Mouse (Mus musculus) thymus, adult 2 months (tissue): ENCODE results near the gene Wdr19. TPM values are rescaled to one million over a fixed set of nuclear protein-coding genes. Genes with fewer than 3 reads are reported as not detected.
"Not testable (repeated sequence)": the region's sequence is repeated elsewhere in the genome, so short reads cannot be mapped to it uniquely, and the experiment has no call there.

Experiments used
- DNase-seq: peaks from one replicate; pipeline ENCODE4 v3.0.0; 2021
- H3K27ac ChIP-seq: fragments of 200-500 bp; 2 replicates; pipeline ENCODE4 v1.5.1; 2012; ENCODE audit warnings: low read length, control low read depth; ENCODE audit not compliant: control insufficient read depth, insufficient read depth
- H3K27me3 ChIP-seq: fragments of 200-500 bp; 2 replicates; pipeline ENCODE4 v1.6.1; 2012; ENCODE audit warnings: mild to moderate bottlenecking, low read length, moderate library complexity, mixed read lengths; ENCODE audit not compliant: control insufficient read depth, insufficient read depth
- H3K36me3 ChIP-seq: fragments of 200-500 bp; 2 replicates; pipeline ENCODE4 v1.6.1; 2012; ENCODE audit warnings: mild to moderate bottlenecking, low read length, moderate library complexity; ENCODE audit not compliant: control insufficient read depth, insufficient read depth
- H3K4me1 ChIP-seq: fragments of 200-500 bp; replicated peaks from 2 replicates; pipeline ENCODE4 v1.6.1; 2012; ENCODE audit warnings: low read length; ENCODE audit not compliant: control insufficient read depth, insufficient read depth
- H3K4me3 ChIP-seq: fragments of 200-500 bp; 2 replicates; pipeline ENCODE4 v1.5.1; 2012; ENCODE audit warnings: mild to moderate bottlenecking, low read length, control low read depth, moderate library complexity; ENCODE audit not compliant: control insufficient read depth, insufficient read depth
- CTCF ChIP-seq: fragments of 200-500 bp; IDR thresholded peaks from 2 replicates; pipeline ENCODE4 v1.5.1; 2012; ENCODE audit warnings: mild to moderate bottlenecking, control low read depth, low read length, moderate library complexity, borderline replicate concordance; ENCODE audit not compliant: control insufficient read depth, poor library complexity, insufficient read depth; ENCODE audit errors: extremely low read depth
- POLR2A ChIP-seq: fragments of 200-500 bp; IDR thresholded peaks from 2 replicates; pipeline ENCODE4 v1.6.1; 2012; ENCODE audit warnings: mild to moderate bottlenecking, low read length, control low read depth, moderate library complexity; ENCODE audit not compliant: control insufficient read depth, poor library complexity, insufficient read depth; ENCODE audit errors: extremely low read depth
- WGBS: fragments of 180-500 bp; shearing (Covaris S2); methylation state at CpG from one replicate; pipeline ENCODE4 v1.1.7; 2018; 5-methylcytosine and 5-hydroxymethylcytosine counted together
- polyA plus RNA-seq: library from polyadenylated mRNA; depleted of rRNA; stranded (reverse); fragments of >200 nt; gene quantifications from 2 replicates; pipeline ENCODE4 v1.2.3, GENCODE M21; 2012

Wdr19 gene
- polyA plus RNA-seq, 1 experiment = 2.2 TPM

- no peak overlapping the region for H3K27ac ChIP-seq
- peaks cover 58% of the 10 kb centered on the region for H3K36me3 ChIP-seq
- no peak for DNase-seq
- no peaks in the 10 kb centered on the region for H3K27me3 ChIP-seq
- TF ChIP-seq POLR2A (no peak), CTCF (no peak)
- no peaks in the 10 kb centered on the region for H3K4me1 ChIP-seq
- WGBS = 88% methylated on average over 6 of the region's 6 CpGs
- H3K4me3 ChIP-seq = no peak overlapping the region
These were observed 94.1 kb downstream of the Wdr19 start for GRCm38 (mm10) chr5:65293627-65294026.

GRCm38 (mm10) chr5:65294270-65294669, 94.8 kb downstream of the Wdr19 start:
- TF ChIP-seq CTCF (no peak), POLR2A (no peak)
- no peak overlapping the region for H3K27ac ChIP-seq
- H3K27me3 ChIP-seq = no peaks in the 10 kb centered on the region
- H3K36me3 ChIP-seq = peaks cover 55% of the 10 kb centered on the region
- WGBS = 84% methylated on average over 2 of the region's 2 CpGs
- no peak overlapping the region for H3K4me3 ChIP-seq
- no peaks in the 10 kb centered on the region for H3K4me1 ChIP-seq
- DNase-seq = no peak

DNA sequence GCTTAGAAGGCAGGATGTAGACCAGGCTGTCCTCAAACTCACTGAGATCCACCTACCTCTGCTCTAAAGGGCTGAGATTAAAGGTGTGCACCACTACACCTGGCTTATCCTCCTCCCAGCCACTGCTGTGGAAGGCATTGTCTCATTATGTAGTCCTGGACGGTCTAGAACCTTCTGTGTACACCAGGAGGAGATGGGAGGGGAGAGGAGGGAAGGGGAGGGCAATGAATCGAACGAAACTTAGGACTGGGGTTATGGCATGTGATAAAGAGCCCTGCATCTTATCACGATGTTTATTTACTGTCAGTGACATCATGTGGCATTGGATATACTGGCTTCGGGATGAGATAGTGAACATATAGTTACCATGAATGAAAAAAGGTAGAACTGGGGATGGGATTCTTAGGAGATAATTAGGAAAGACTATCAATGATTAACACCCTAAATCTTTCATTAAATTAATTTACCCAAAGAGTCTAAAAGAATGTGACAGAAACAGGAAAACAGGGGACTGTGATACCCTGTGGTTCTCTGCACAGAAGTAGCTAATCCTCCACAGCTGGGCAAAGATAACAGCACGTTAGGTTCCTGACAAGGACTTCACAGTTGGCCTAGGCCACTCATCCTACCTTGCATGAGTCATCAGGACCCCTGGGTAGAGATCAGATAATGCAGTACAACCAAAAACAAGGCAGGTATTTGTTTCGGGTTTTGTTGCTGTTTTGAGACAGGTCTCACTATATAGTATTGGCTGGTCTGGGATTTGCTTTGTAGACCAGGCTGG, 98.9 kb downstream of the Wdr19 start:
- H3K27ac ChIP-seq = no peak overlapping the region
- H3K27me3 ChIP-seq = no peaks in the 10 kb centered on the region
- DNase-seq = no peak
- peaks cover 46% of the 10 kb centered on the region for H3K36me3 ChIP-seq
- H3K4me1 ChIP-seq = no peaks in the 10 kb centered on the region
- 96% methylated on average over 7 of the region's 7 CpGs for WGBS
- no peak overlapping the region for H3K4me3 ChIP-seq
- no peak for TF ChIP-seq CTCF
- TF ChIP-seq POLR2A = no peak

GRCm38 (mm10) chr5:65299623-65300022, 100.1 kb downstream of the Wdr19 start:
- H3K27ac ChIP-seq, H3K4me3 ChIP-seq, DNase-seq, H3K4me1 ChIP-seq, H3K27me3 ChIP-seq: not testable (repeated sequence)
- peaks cover 35% of the 10 kb centered on the region for H3K36me3 ChIP-seq
- 93% methylated on average over 1 of the region's 1 CpGs for WGBS

DNA sequence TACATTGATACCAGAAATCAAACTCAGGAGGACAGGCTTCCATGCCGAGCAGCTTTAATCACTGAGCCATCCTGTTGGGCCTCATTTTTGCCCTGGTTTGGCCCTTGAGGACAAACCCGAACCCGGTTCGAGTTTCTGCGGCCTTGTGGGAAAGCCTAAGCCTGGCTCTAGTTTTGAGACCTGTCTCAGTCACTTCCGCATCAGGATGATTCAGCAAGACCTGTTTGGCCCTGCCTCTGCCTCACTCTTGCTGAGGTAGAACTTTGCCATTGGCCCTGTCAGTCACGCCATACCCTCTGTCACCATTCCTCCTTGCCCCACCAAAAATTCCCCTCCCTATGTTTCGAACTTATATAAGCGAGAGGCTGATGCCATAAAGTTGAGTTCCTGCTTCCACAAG, 100.6 kb downstream of the Wdr19 start:
- 92% methylated on average over 9 of the region's 9 CpGs for WGBS
- H3K4me3 ChIP-seq = no peak overlapping the region
- no peak for DNase-seq
- H3K4me1 ChIP-seq = no peaks in the 10 kb centered on the region
- H3K27me3 ChIP-seq = no peaks in the 10 kb centered on the region
- no peak overlapping the region for H3K27ac ChIP-seq
- no peak for TF ChIP-seq CTCF
- H3K36me3 ChIP-seq = peaks cover 30% of the 10 kb centered on the region

- no peak overlapping the region for H3K4me3 ChIP-seq
- no peak overlapping the region for H3K27ac ChIP-seq
- no peaks in the 10 kb centered on the region for H3K4me1 ChIP-seq
- no peak for TF ChIP-seq POLR2A
- no peak for TF ChIP-seq CTCF
- H3K27me3 ChIP-seq = no peaks in the 10 kb centered on the region
- WGBS = 94% methylated on average over 9 of the region's 9 CpGs
- peaks cover 32% of the 10 kb centered on the region for H3K36me3 ChIP-seq
- no peak for DNase-seq
These were observed 106.0 kb downstream of the Wdr19 start for GRCm38 (mm10) chr5:65305516-65305915.

GRCm38 (mm10) chr5:65308208-65308607, 108.7 kb downstream of the Wdr19 start:
- peaks cover 30% of the 10 kb centered on the region for H3K36me3 ChIP-seq
- no peak for TF ChIP-seq POLR2A
- TF ChIP-seq CTCF = no peak
- H3K27me3 ChIP-seq = no peaks in the 10 kb centered on the region
- H3K4me1 ChIP-seq = no peaks in the 10 kb centered on the region
- H3K27ac ChIP-seq = no peak overlapping the region
- no peak for DNase-seq
- 96% methylated on average over 7 of the region's 7 CpGs for WGBS
- H3K4me3 ChIP-seq = no peak overlapping the region
